13 mouse cellular contexts compared by ENCODE assay signal in the genomic region with DNA sequence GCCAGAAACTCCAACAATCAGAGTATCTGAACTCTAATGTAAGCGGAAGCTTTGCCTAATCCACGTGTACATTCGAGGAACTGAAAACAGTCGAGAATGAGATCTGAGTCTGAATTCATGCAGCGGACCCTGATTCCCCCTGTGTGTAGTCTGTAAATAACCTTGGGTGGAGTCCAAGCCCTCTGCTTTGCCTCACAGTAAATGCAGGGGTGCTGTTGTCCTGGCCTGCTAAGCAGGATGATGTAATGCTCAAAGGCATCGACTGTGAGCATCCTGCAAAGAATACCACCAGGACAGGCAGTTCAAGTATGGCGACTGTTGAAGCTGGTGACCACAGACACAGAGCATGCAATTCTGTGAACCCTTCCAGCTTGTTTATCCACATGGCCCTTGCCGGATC. TPM values are rescaled to one million over a fixed set of nuclear protein-coding genes. Genes with fewer than 3 reads are reported as not detected.
A peak's percentile ranks its signal among the peaks of the same experiment; 100 is the strongest.
DNase-seq lines count a peak whose midpoint lies in the region; ATAC-seq and TF ChIP-seq lines count a peak whose summit lies in the region.
"Had no signal": no experiment of that assay in that cellular context is flagged by ENCODE, and none has a peak within 500 bp of the region (broad histone marks: within the 10 kb centered on the region; RNA-seq: fewer than 3 reads in every experiment).

No protein-coding gene starts in this region.

- H3K27me3 ChIP-seq in heart, embryonic 14.5 days (ENCODE audit: control insufficient read depth, insufficient read depth, low read length) = no peaks in the 10 kb centered on the region
- no peaks in the 10 kb centered on the region for H3K27me3 ChIP-seq in embryonic facial prominence, embryonic 14.5 days (replicated peaks; ENCODE audit: control insufficient read depth, insufficient read depth, low read length)
- no peaks in the 10 kb centered on the region for H3K27me3 ChIP-seq in midbrain, embryonic 15.5 days (replicated peaks)
- H3K27me3 ChIP-seq in lung, postnatal 0 days (replicated peaks; ENCODE audit: insufficient read depth, low read length) = no peaks in the 10 kb centered on the region

- H3K4me1 ChIP-seq in heart, embryonic 14.5 days (ENCODE audit: control insufficient read depth in 2 of 2, insufficient read depth in 2 of 2, low read length in 2 of 2) = peaks cover 50 to 83% of the 10 kb centered on the region in 2 experiments
- H3K4me1 ChIP-seq in embryonic facial prominence, embryonic 14.5 days (ENCODE audit: control insufficient read depth, insufficient read depth, low read length) = peaks cover 19% of the 10 kb centered on the region
- H3K4me1 ChIP-seq in midbrain, embryonic 15.5 days = peaks cover 31% of the 10 kb centered on the region
- H3K4me1 ChIP-seq in lung, postnatal 0 days (ENCODE audit: insufficient read depth, low read depth, low read length) = no peaks in the 10 kb centered on the region; the same call in 1 of the 2 replicates

- H3K36me3 ChIP-seq in heart, embryonic 14.5 days (ENCODE audit: control insufficient read depth, insufficient read depth, low read length) = no peaks in the 10 kb centered on the region
- no peaks in the 10 kb centered on the region for H3K36me3 ChIP-seq in embryonic facial prominence, embryonic 14.5 days (ENCODE audit: control insufficient read depth, insufficient read depth, low read length)
- H3K36me3 ChIP-seq in midbrain, embryonic 15.5 days (replicated peaks) = no peaks in the 10 kb centered on the region
- H3K36me3 ChIP-seq in lung, postnatal 0 days (ENCODE audit: insufficient read depth, low read length) = no peaks in the 10 kb centered on the region

- peak; percentile 56 for ATAC-seq in heart, embryonic 14.5 days (ENCODE audit: insufficient number of reproducible peaks, insufficient read depth, low FRiP score, low read depth)
- peak; percentile 73 for ATAC-seq in embryonic facial prominence, embryonic 14.5 days (ENCODE audit: low read depth)
- ATAC-seq in midbrain, embryonic 15.5 days (replicated peaks) = no peak
- ATAC-seq in lung, postnatal 0 days = no peak; the same call in 1 of the 2 replicates

- peak overlapping the region; percentile 11; the same call in 1 of the 2 replicates for H3K4me2 ChIP-seq in heart, embryonic 14.5 days (ENCODE audit: low read length)
- H3K4me2 ChIP-seq in embryonic facial prominence, embryonic 14.5 days (ENCODE audit: low read depth, low read length) = no peak overlapping the region
- no peak overlapping the region for H3K4me2 ChIP-seq in midbrain, embryonic 15.5 days
- H3K4me2 ChIP-seq in lung, postnatal 0 days (replicated peaks; ENCODE audit: low read depth, low read length) = no peak overlapping the region
- H3K4me2 ChIP-seq: hindbrain, embryonic 14.5 days had no signal

- no peak for TF ChIP-seq CTCF in lung, postnatal 0 days (IDR thresholded peaks at IDR 0.05)

- H3K4me3 ChIP-seq in heart, embryonic 14.5 days (ENCODE audit: control insufficient read depth in 1 of 2, insufficient read depth in 1 of 2, low read depth in 1 of 2, low read length in 2 of 2) = no peak overlapping the region
- no peak overlapping the region for H3K4me3 ChIP-seq in embryonic facial prominence, embryonic 14.5 days (ENCODE audit: low read depth, low read length)
- no peak overlapping the region for H3K4me3 ChIP-seq in midbrain, embryonic 15.5 days
- no peak overlapping the region for H3K4me3 ChIP-seq in lung, postnatal 0 days (ENCODE audit: low read depth, low read length)

- WGBS in heart, embryonic 14.5 days = 18% methylated on average over 8 of the region's 8 CpGs
- 51% methylated on average over 8 of the region's 8 CpGs for WGBS in embryonic facial prominence, embryonic 14.5 days
- 58% methylated on average over 8 of the region's 8 CpGs for WGBS in midbrain, embryonic 15.5 days
- 63% methylated on average over 8 of the region's 8 CpGs for WGBS in lung, postnatal 0 days

- H3K27ac ChIP-seq in heart, embryonic 14.5 days (replicated peaks in 1 of 2; ENCODE audit: control insufficient read depth in 1 of 2, insufficient read depth in 1 of 2, low read depth in 2 of 2, low read length in 2 of 2) = peak overlapping the region; percentile 68 to 88
- peak overlapping the region; percentile 67; the same call in 1 of the 2 replicates for H3K27ac ChIP-seq in embryonic facial prominence, embryonic 14.5 days (replicated peaks; ENCODE audit: low read depth, low read length)
- H3K27ac ChIP-seq in midbrain, embryonic 15.5 days = 0 out of 2 replicates have a peak overlapping the region, but pooled peaks have one; percentile 23
- no peak overlapping the region for H3K27ac ChIP-seq in lung, postnatal 0 days (ENCODE audit: low read length)
- H3K27ac ChIP-seq: hindbrain, embryonic 14.5 days; kidney, postnatal 0 days; liver, embryonic 14.5 days had no signal

- H3K9me3 ChIP-seq in heart, embryonic 14.5 days (ENCODE audit: control insufficient read depth, low read length) = no peaks in the 10 kb centered on the region
- no peaks in the 10 kb centered on the region for H3K9me3 ChIP-seq in embryonic facial prominence, embryonic 14.5 days (ENCODE audit: control insufficient read depth, low read length)
- H3K9me3 ChIP-seq in midbrain, embryonic 15.5 days = no peaks in the 10 kb centered on the region
- no peaks in the 10 kb centered on the region for H3K9me3 ChIP-seq in lung, postnatal 0 days (ENCODE audit: low read length)
- H3K9me3 ChIP-seq: megakaryocyte, embryonic 14.5 days had no signal

- H3K9ac ChIP-seq in heart, embryonic 14.5 days (ENCODE audit: low read length) = peak overlapping the region; percentile 41; the same call in 1 of the 2 replicates
- H3K9ac ChIP-seq in embryonic facial prominence, embryonic 14.5 days (ENCODE audit: low read depth, low read length) = no peak overlapping the region
- no peak overlapping the region for H3K9ac ChIP-seq in midbrain, embryonic 15.5 days
- H3K9ac ChIP-seq in lung, postnatal 0 days (replicated peaks; ENCODE audit: low read depth) = no peak overlapping the region
- H3K9ac ChIP-seq: hindbrain, embryonic 14.5 days; liver, embryonic 14.5 days had no signal

- TF ChIP-seq EP300 in lung, postnatal 0 days (IDR thresholded peaks at IDR 0.05) = no peak

- DNase-seq in cerebellum, adult 9-10 months = peak; percentile 64
- no peak for DNase-seq in cerebellum, adult 9-11 months
- DNase-seq in heart, adult 18-20 months = no peak
- peak; percentile 84 for DNase-seq in embryonic facial prominence, embryonic 14.5 days (ENCODE audit: low spot score)
- DNase-seq in ovary, adult 18-20 months (ENCODE audit: low spot score) = no peak
- DNase-seq in lung, postnatal 0 days (ENCODE audit: low spot score) = no peak
- DNase-seq: layer of hippocampus, postnatal 36 days had no signal

RNA-seq across cellular contexts. Expression of a gene that starts 34.8 kb away (rescaled TPM):
- polyA plus RNA-seq in heart, embryonic 14.5 days (2014; fragmentation: Nextera tagmentation; extraction: Ambion mirVana) = 13.2 and 14.7 TPM in 2 replicates
- total RNA-seq in heart, adult 18-20 months (2021) = 1 to 10 TPM; 4.6 to 6.3 TPM
- polyA plus RNA-seq in embryonic facial prominence, embryonic 14.5 days (2014; fragmentation: Nextera tagmentation; extraction: Ambion mirVana) = 11.5 and 13.1 TPM in 2 replicates
- polyA plus RNA-seq in midbrain, embryonic 15.5 days (2015; fragmentation: Nextera tagmentation; extraction: Ambion mirVana) = 11.0 and 11.3 TPM in 2 replicates
- 14.5 and 18.0 TPM in 2 replicates for polyA plus RNA-seq in lung, postnatal 0 days (2015; fragmentation: Nextera tagmentation; extraction: Ambion mirVana)

Comparison
In these comparisons a context has a peak if more than half of its experiments do, and no peak if none do; other contexts are left out.
1. DNase-seq: peak in cerebellum, adult 9-10 months (single experiment) and embryonic facial prominence, embryonic 14.5 days (single experiment); none in cerebellum, adult 9-11 months (single experiment), heart, adult 18-20 months (0 of 2), ovary, adult 18-20 months (single experiment) and lung, postnatal 0 days (single experiment).
2. ATAC-seq: peak in heart, embryonic 14.5 days (single experiment) and embryonic facial prominence, embryonic 14.5 days (single experiment); none in midbrain, embryonic 15.5 days (single experiment) and lung, postnatal 0 days (single experiment).